Mouse (Mus musculus): ENCODE measurements around the gene Tbc1d22a.

The Tbc1d22a gene

GRCm38 (mm10) chr15:86283238-86283637 lies 69.0 kb downstream of the Tbc1d22a start:
- DNase-seq: no peak

- DNase-seq: no peak
Observed at GRCm38 (mm10) chr15:86285296-86285695, 71.0 kb downstream of the Tbc1d22a start.

GRCm38 (mm10) chr15:86290074-86290473 lies 75.8 kb downstream of the Tbc1d22a start:
- DNase-seq: no peak

- no peak for DNase-seq
Observed at GRCm38 (mm10) chr15:86292288-86292687, 78.0 kb downstream of the Tbc1d22a start.

- DNase-seq: no peak
Observed at GRCm38 (mm10) chr15:86294426-86294825, 80.2 kb downstream of the Tbc1d22a start.

- no peak for DNase-seq
Observed at GRCm38 (mm10) chr15:86295722-86296288, 81.5 kb downstream of the Tbc1d22a start.

GRCm38 (mm10) chr15:86297281-86297680 lies 83.0 kb downstream of the Tbc1d22a start:
- DNase-seq: no peak

- no peak for DNase-seq
Observed at GRCm38 (mm10) chr15:86303876-86304275, 89.6 kb downstream of the Tbc1d22a start.

GRCm38 (mm10) chr15:86304861-86305260 lies 90.6 kb downstream of the Tbc1d22a start:
- no peak for DNase-seq

GRCm38 (mm10) chr15:86305290-86305689 lies 91.0 kb downstream of the Tbc1d22a start:
- no peak for DNase-seq

GRCm38 (mm10) chr15:86309213-86309829 lies 95.1 kb downstream of the Tbc1d22a start:
- DNase-seq: no peak

- DNase-seq: no peak
Observed at GRCm38 (mm10) chr15:86320803-86321510, 106.7 kb downstream of the Tbc1d22a start.

- no peak for DNase-seq
Observed at GRCm38 (mm10) chr15:86326341-86326740, 112.1 kb downstream of the Tbc1d22a start.

- DNase-seq: no peak
Observed at GRCm38 (mm10) chr15:86329911-86330310, 115.7 kb downstream of the Tbc1d22a start.

GRCm38 (mm10) chr15:86330454-86330853 lies 116.2 kb downstream of the Tbc1d22a start:
- no peak for DNase-seq

GRCm38 (mm10) chr15:86331501-86332245 lies 117.4 kb downstream of the Tbc1d22a start:
- DNase-seq: no peak

GRCm38 (mm10) chr15:86333176-86333575 lies 118.9 kb downstream of the Tbc1d22a start:
- no peak for DNase-seq

GRCm38 (mm10) chr15:86333606-86334005 lies 119.3 kb downstream of the Tbc1d22a start:
- no peak for DNase-seq

- no peak for DNase-seq
Observed at GRCm38 (mm10) chr15:86334276-86334675, 120.0 kb downstream of the Tbc1d22a start.

GRCm38 (mm10) chr15:86334745-86335144 lies 120.5 kb downstream of the Tbc1d22a start:
- DNase-seq: no peak

GRCm38 (mm10) chr15:86335781-86336180 lies 121.5 kb downstream of the Tbc1d22a start:
- peak; percentile 12 for DNase-seq

GRCm38 (mm10) chr15:86337726-86338125 lies 123.5 kb downstream of the Tbc1d22a start:
- no peak for DNase-seq

GRCm38 (mm10) chr15:86339736-86340135 lies 125.5 kb downstream of the Tbc1d22a start:
- no peak for DNase-seq
